Mouse (Mus musculus) erythroblast, embryonic 14.5 days (primary cell): ENCODE results near the gene Rala. TPM values are rescaled to one million over a fixed set of nuclear protein-coding genes. Genes with fewer than 3 reads are reported as not detected.

Experiments
- H3K27me3 ChIP-seq: 2 replicates; pipeline ENCODE4 v1.6.1; 2012; ENCODE audit warnings: inconsistent platforms; ENCODE audit not compliant: control insufficient read depth
- H3K36me3 ChIP-seq: 2 replicates; pipeline ENCODE4 v1.6.1; 2012; ENCODE audit warnings: mild to moderate bottlenecking, inconsistent platforms; ENCODE audit not compliant: control insufficient read depth
- H3K4me1 ChIP-seq: 2 replicates; pipeline ENCODE4 v1.6.1; 2012; ENCODE audit warnings: inconsistent platforms; ENCODE audit not compliant: control insufficient read depth
- H3K4me3 ChIP-seq: replicated peaks from 2 replicates; pipeline ENCODE3; 2012; ENCODE audit warnings: moderate library complexity, mild to moderate bottlenecking, inconsistent platforms
- H3K9me3 ChIP-seq: 2 replicates; pipeline ENCODE4 v1.6.1; 2012; ENCODE audit warnings: low read length, inconsistent platforms, mixed read lengths; ENCODE audit not compliant: control insufficient read depth
- GATA1 ChIP-seq: IDR thresholded peaks from 2 replicates; pipeline ENCODE4 v1.6.1; 2012; ENCODE audit warnings: low read length, inconsistent platforms, mixed read lengths
- TAL1 ChIP-seq: IDR thresholded peaks from 3 replicates; pipeline ENCODE4 v1.6.1; 2012; ENCODE audit warnings: low read length, inconsistent platforms, mixed read lengths
- polyA plus RNA-seq: library from polyadenylated mRNA; stranded (reverse); fragments of >175 nt; gene quantifications from 2 replicates; pipeline ENCODE4 v1.2.3, GENCODE M21; 2012

Gene Rala
- polyA plus RNA-seq, 1 experiment = 0.28 TPM

- H3K27me3 ChIP-seq = no peaks in the 10 kb centered on the region
- no peak overlapping the region for H3K4me3 ChIP-seq
- no peaks in the 10 kb centered on the region for H3K9me3 ChIP-seq
- TF ChIP-seq GATA1 (no peak), TAL1 (no peak)
- no peaks in the 10 kb centered on the region for H3K36me3 ChIP-seq
- H3K4me1 ChIP-seq = no peaks in the 10 kb centered on the region
Observed at GRCm38 (mm10) chr13:17855492-17856138, 88.4 kb downstream of the Rala start.

DNA sequence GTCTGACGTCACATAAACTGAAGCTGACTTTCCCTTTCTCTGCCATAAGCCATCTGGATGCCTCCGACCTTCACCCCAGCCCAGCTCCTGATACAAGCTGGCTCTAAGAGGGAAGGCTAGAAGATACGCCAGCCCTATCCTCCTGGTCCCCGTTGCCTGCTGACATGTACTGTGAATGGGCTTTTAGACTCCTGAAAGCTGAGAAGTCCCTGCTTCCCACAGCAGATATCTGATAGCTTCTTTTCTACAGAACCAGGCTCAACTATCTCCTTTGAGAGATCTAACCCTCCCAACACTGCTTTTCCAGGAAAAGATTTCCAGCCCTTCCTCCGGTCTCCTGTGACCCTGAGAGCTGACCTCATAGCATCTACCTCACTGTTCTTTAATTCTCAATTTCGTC, 89.3 kb downstream of the Rala start:
- Histone ChIP-seq H3K4me3 (no peak overlapping the region), H3K36me3 (no peaks in the 10 kb centered on the region), H3K4me1 (no peaks in the 10 kb centered on the region), H3K9me3 (no peaks in the 10 kb centered on the region), H3K27me3 (no peaks in the 10 kb centered on the region)
- TF ChIP-seq GATA1 (no peak), TAL1 (no peak)

DNA sequence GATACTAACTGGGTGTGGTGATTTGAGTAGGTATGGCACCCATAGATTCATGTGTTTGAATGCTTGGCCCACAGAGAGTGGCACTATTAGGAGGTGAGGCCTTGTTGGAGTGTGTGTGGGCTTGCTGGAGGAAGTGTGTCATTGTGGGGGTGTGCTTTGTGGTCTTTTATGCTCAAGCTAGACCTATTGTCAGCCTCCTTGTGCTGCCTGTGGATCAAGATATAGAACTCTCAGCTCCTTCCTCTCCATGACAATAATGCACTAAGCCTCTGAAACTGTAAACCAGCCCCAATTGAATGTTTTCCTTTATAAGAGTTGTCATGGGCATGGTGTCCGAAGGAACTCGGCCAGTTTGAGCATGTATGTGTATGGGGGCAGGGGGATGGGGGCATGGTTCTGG, 100.7 kb downstream of the Rala start:
- H3K27me3 ChIP-seq = no peaks in the 10 kb centered on the region
- H3K4me1 ChIP-seq = no peaks in the 10 kb centered on the region
- no peaks in the 10 kb centered on the region for H3K36me3 ChIP-seq
- no peak overlapping the region for H3K4me3 ChIP-seq
- TF ChIP-seq GATA1 = no peak
- TF ChIP-seq TAL1 = no peak
- no peaks in the 10 kb centered on the region for H3K9me3 ChIP-seq

GRCm38 (mm10) chr13:17842756-17843155, 101.3 kb downstream of the Rala start:
- Histone ChIP-seq H3K9me3 (no peaks in the 10 kb centered on the region), H3K36me3 (no peaks in the 10 kb centered on the region), H3K4me3 (no peak overlapping the region), H3K27me3 (no peaks in the 10 kb centered on the region), H3K4me1 (peaks cover 2% of the 10 kb centered on the region; the same call in 1 of the 2 replicates)
- TF ChIP-seq TAL1 = no peak
- TF ChIP-seq GATA1 = no peak

DNA sequence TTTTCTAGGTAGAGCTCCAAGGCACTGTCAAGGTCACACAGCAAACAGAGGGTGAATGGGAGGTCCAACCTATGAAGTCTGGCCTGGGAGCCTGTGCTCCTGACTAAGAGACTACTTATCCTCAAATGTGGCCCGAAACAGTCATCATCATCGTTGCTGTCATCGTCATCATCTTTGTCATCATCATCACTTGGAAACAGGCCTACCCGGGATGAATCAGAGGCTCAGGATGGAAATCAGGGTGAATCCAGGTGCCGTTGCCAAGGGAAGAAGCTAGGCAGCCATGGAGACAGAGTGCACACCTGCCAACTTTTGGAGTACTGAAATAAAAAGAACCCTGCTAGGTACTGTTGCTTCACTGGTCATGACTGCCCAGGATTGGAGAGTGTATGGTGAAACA, 104.9 kb downstream of the Rala start:
- Histone ChIP-seq H3K9me3 (no peaks in the 10 kb centered on the region), H3K36me3 (no peaks in the 10 kb centered on the region), H3K27me3 (no peaks in the 10 kb centered on the region), H3K4me1 (peaks cover 2% of the 10 kb centered on the region; the same call in 1 of the 2 replicates), H3K4me3 (no peak overlapping the region)
- TF ChIP-seq GATA1 (no peak), TAL1 (no peak)

DNA sequence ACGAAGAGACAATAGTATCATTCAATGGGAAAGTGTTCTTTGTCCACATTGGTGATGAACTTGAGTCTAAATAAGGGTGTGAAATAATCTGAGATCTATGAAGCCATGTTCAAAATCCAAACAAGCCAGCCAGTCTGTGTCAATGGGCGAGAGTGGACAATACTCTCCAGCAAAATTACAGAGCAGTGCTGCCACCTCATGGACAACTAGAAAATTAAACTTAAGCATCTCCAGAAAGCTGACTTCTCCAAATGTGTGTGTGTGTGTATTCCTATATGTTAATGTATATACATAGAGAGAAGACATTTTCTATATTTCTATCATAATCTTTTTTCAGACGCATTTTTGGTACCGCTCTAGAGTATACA, 105.6 kb downstream of the Rala start:
- no peak for TF ChIP-seq TAL1
- no peak for TF ChIP-seq GATA1
- no peaks in the 10 kb centered on the region for H3K9me3 ChIP-seq
- no peaks in the 10 kb centered on the region for H3K27me3 ChIP-seq
- no peaks in the 10 kb centered on the region for H3K36me3 ChIP-seq
- H3K4me3 ChIP-seq = no peak overlapping the region
- peaks cover 2% of the 10 kb centered on the region; the same call in 1 of the 2 replicates for H3K4me1 ChIP-seq

DNA sequence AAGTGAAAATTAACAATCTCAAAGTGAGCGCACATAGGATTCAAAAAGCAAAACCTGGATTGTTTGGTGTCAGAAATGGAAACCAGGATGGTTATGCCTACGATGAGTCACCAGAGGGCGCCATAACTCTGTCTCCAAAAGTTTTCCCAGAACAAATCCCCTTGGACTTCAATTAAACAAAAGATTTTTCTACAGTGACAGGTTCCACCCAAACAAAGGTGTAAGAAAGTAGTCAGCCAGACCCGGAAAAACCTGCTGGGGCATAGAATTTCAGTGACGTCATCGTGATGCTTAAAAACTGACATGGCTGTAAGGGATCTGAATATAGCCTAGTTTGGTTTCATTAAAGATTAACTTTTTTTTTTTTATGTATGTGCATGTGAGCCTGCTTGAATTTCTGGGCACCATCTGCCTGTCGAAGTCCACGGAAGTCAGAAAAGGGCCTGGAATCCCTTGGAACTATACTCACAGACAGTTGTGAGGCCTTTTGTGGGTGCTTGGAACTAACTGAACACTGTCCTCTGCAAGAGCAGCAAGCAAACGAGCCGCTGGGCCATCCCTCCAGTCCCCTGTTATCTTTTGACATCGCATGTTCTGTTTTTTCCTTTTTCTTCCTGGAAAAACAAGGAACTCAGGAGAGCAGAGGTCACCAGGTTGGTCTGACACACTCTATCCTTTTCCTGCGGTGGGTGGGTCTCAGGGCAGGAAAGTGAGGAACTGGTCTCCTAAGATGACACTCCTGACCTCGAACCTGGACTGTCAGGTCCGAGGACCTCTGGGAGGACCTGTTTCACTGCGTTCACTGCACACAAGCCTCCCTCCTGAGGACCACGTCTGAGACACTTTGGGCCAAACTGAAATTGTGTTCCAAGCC, 106.2 kb downstream of the Rala start:
- Histone ChIP-seq H3K27me3 (no peaks in the 10 kb centered on the region), H3K9me3 (no peaks in the 10 kb centered on the region), H3K36me3 (no peaks in the 10 kb centered on the region), H3K4me1 (peaks cover 2% of the 10 kb centered on the region; the same call in 1 of the 2 replicates), H3K4me3 (no peak overlapping the region)
- no peak for TF ChIP-seq GATA1
- no peak for TF ChIP-seq TAL1

DNA sequence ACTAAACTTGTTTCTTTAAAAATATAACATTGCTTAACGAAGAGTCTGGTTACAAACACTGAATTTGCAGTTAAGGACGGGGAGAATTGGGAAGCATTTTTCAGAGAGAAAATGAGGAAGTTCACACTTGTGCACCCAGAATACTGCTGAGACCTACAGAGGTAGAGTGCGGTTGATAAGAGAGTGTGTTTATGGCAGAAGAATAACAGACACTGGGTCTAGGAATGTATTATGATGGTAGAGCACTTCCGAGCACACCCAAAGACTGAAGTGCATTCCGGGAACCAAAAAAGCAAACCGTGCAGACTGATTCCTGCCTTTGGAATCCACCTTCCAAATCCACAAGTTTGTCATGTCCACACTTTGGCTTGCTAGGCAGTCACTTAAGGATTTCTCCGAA, 107.2 kb downstream of the Rala start:
- Histone ChIP-seq H3K4me3 (no peak overlapping the region), H3K27me3 (no peaks in the 10 kb centered on the region), H3K4me1 (peaks cover 2% of the 10 kb centered on the region; the same call in 1 of the 2 replicates), H3K9me3 (no peaks in the 10 kb centered on the region), H3K36me3 (no peaks in the 10 kb centered on the region)
- TF ChIP-seq TAL1 (no peak), GATA1 (no peak)

GRCm38 (mm10) chr13:17832940-17833339, 111.1 kb downstream of the Rala start:
- Histone ChIP-seq H3K27me3 (no peaks in the 10 kb centered on the region), H3K36me3 (no peaks in the 10 kb centered on the region), H3K4me3 (no peak overlapping the region), H3K9me3 (no peaks in the 10 kb centered on the region), H3K4me1 (no peaks in the 10 kb centered on the region)
- TF ChIP-seq GATA1 (no peak), TAL1 (no peak)

Other genes with a start within 250 kb of the Rala start
- gene Mplkip, start 249.0 kb downstream of the Rala start, polyA plus RNA-seq = 1.4 and 2.0 TPM in 2 replicates
- not detected in 2 replicates for gene Sugct, start 248.7 kb downstream of the Rala start, polyA plus RNA-seq
- 3.1 and 4.4 TPM in 2 replicates for gene Cdk13, start 139.1 kb downstream of the Rala start, polyA plus RNA-seq
- gene Yae1d1, start 49.1 kb upstream of the Rala start, polyA plus RNA-seq = 0.17 and 0.39 TPM in 2 replicates